Mouse (Mus musculus) CD4-positive, CD25-positive, alpha-beta regulatory T cell, adult 4 months (primary cell): ENCODE measurements around the gene Sigmar1. TPM values are rescaled to one million over a fixed set of nuclear protein-coding genes. Genes with fewer than 3 reads are reported as not detected.
"Not testable (repeated sequence)": the region's sequence is repeated elsewhere in the genome, so short reads cannot be mapped to it uniquely, and the experiment has no call there.

Source experiments
- ATAC-seq: one replicate; pipeline ENCODE4 v1.8.0; 2017
- polyA plus RNA-seq, 2 experiments: library from polyadenylated mRNA; unstranded; fragments of 100-300 nt; shearing (Covaris generic); gene quantifications; one replicate each; pipeline ENCODE4 v1.2.1; 2017

Sigmar1 gene
- 10 to 100 TPM; 42.8 to 48.9 TPM for polyA plus RNA-seq

DNA sequence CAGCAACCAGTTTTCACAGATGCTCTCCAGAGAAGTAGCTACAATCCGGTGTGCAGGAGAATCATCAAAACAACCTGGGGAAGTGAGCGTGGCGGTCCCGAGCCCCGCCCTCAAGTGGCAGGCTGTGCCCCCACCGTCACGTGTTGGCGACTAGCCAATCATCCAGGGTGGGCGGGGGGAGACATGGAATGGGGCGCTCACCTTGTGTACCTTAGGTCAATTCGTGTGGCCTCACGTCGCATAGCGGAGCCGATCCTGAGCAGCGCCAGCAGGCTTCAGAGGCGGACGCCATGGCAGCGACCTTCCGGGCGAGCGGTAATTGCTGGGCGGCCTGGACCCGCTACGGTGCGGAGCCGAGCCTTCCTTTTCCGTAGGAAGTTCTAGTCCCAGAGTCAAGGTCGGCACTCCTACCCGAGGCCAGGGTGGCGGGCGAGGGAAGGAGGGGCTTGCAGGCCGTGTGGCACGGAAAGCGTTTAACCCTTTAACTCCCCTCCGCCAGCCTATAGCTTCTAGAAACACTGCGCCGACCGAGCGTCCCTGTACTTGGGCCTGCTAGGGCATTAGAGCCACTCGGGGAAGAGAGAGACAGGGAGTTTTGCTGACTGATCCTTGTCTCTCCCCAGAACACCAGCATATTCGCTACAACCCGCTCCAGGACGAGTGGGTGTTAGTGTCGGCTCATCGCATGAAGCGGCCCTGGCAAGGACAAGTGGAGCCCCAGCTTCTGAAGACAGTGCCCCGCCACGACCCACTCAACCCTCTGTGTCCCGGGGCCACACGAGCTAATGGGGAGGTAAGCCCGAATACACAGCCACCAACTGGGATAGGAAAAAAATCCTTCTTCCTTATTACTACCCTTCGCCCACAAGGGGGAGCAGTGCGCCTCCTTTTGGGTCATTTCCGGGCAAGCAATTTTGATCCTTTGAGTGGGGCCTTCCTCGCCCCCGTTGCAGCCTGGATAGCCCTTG is at the start of gene Sigmar1:
TSS of gene Sigmar1 (minus strand) at position 820 of the 968 bp plus-strand sequence.
- ATAC-seq = peak; percentile 86

DNA sequence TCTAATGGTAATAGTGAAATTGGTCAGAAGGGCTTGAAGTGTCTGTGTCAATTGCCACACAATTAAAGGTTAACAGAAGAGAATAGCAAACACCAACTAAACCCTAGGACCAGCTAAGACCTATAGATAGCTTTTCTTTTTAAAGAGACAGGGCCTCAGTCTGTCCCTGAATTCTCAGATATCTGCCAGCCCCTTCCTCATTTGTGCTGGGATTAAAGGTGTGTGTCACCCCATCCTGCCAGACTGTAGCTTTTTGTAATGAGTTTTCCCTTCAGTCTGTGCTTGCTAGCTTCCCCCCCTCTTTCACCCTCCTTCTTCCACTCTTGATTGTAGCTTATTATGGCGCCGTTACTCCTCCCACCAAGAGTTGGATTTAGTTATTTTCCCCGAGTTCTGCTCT is 27.2 kb upstream of the Sigmar1 start:
- not testable (repeated sequence) for ATAC-seq

- ATAC-seq = not testable (repeated sequence)
Measured at GRCm38 (mm10) chr4:41782711-41783110, 26.8 kb upstream of the Sigmar1 start.

- not testable (repeated sequence) for ATAC-seq
Measured at GRCm38 (mm10) chr4:41781748-41782485, 26.0 kb upstream of the Sigmar1 start.

- not testable (repeated sequence) for ATAC-seq
Measured at GRCm38 (mm10) chr4:41781271-41781670, 25.3 kb upstream of the Sigmar1 start.

DNA sequence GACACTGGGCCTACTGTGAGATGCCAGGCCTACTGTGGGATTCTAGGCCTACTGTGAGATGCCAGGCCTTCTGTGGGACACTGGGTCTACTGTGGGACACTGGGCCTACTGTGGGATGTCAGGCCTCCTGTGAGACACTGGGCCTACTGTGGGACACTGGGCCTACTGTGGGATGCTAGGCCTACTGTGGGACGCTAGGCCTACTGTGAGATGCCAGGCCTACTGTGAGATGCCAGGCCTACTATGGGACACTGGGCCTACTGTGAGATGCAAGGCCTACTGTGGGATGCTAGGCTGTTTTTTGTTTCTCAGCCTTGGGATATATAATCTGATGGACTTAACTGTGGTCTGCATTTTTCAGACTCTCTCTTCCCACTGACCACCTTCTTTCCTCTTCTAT is 19.9 kb upstream of the Sigmar1 start:
- ATAC-seq = not testable (repeated sequence)

DNA sequence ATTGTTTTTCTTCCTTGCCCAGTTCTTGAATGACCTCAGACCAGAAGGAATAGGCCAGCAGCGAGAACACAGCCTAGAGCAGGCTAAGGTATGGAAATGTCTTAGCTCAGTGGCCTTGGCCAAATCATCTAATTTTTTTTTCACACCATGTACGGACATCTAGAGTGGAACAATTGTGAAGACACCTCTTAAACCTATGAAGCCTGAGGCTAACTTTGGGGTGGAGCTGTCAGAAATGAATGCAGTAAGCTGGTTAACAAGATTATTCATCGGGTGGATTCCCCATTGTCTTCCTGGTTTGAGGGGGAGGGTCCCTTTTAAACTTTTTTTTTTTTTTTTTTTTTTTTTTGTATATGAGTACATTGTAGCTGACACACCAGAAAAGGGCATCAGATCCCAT is 18.5 kb upstream of the Sigmar1 start:
- ATAC-seq = peak; percentile 51

DNA sequence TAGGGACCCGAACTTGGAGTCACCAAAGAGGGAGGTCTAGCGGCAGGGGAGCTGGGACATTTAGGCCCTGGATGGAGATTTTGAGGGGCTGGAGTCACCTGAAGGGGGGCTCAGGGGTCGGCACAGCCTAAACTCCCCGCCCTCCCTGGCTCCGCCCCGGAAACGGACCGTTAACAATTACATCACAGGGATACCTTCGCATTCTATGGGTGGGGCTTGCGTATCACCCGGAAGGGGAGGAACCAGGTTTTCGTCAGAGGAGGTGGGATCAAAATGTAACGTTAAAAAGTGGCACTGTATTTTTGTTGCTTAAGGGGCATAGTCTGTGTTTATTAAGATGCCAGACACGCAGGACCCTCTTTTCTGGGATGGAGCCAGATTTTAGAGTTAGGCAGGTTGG is 18.0 kb upstream of the Sigmar1 start, which contains the start of gene Ccl27a:
TSS of gene Ccl27a (minus strand) at position 246 of the 400 bp plus-strand sequence.
- ATAC-seq = peak; percentile 66

- ATAC-seq = not testable (repeated sequence)
Measured at GRCm38 (mm10) chr4:41773502-41773901, 17.5 kb upstream of the Sigmar1 start.

DNA sequence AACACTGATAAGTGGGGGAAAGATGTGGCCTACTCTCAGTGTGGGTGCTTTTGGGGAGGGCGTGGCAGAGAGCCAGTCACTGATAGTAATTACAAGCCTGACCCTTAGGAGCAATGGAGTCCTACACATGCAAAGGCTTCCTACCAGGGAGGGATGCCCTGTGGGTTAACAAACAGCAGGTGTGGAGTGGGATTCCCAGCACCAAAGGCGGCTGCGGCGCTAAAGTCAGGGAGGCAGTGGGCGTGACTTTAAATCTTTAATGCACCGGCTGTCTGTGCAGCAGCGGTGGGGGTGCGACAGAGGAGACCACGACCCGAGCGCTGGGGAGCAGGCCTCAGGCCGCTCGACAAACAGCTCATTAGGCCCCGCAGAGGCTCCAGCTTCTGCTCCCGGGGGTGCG is 17.0 kb upstream of the Sigmar1 start:
- not testable (repeated sequence) for ATAC-seq

DNA sequence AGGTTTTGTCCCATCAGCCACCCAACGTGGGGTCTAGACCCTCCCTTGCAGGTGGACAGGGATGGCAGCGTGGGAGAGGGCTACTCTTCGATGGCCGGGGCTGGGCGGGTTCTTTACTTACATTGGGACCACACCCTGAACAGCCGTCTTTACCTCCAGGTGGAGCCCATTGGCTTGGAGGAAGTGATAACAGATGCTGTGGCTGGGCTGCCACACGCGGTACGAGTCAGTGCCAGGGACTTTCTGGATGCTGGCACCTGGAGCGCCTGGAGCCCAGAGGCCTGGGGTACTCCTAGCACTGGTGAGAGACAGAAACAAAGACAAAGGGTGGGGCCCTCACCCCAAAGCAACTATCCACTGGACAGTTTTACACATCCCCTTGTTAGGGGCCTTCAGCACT is 11.3 kb upstream of the Sigmar1 start:
- not testable (repeated sequence) for ATAC-seq

GRCm38 (mm10) chr4:41763176-41763575 is 7.2 kb upstream of the Sigmar1 start:
- ATAC-seq = not testable (repeated sequence)

DNA sequence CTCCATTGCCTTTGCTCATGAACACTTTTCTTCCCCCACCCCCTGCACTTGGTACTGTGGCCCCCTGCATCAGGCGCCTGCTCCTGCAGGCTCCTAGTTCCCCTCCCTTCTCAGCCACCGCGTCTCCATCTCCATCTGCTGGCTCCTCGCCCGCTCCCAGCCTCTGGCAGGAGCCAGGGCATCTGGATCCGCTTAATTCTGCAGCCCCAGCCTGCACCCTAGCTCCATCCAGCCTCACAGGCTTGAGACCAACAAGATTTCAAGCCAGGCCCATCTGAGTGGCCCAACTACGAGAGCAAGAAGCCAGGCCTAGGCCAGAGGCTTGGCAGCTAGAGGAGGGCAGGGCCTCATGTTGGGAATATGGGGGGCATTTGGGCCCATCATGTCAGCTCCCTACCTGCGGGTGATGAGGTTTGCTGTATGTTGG is 6.7 kb upstream of the Sigmar1 start:
- ATAC-seq = not testable (repeated sequence)

- no peak for ATAC-seq
Measured at GRCm38 (mm10) chr4:41762099-41762687, 6.2 kb upstream of the Sigmar1 start.

- no peak for ATAC-seq
Measured at GRCm38 (mm10) chr4:41761680-41762079, 5.7 kb upstream of the Sigmar1 start.

- ATAC-seq = no peak
Measured at GRCm38 (mm10) chr4:41760911-41761310, 5.0 kb upstream of the Sigmar1 start.

DNA sequence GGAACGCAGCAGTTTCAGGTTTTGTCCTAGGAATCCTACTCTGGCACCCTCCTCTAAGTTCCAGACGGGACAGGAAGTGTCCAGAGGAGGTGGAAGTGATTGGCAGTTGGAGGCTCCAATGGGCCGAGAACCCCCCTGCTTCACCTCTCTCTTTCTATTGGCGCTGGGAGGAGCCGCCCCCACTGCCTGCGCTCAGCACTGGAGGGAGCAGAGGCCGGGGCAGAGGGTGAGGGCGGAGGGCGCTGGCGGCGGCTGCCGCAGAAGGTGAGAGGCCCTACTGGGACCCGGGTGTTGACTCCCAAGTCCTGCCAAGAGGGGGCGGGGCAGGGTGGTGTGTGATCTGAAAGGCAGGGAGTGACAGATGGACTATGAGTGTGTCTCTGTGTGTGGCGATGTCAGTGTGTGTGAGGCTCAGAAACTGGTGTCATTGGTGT is 4.3 kb upstream of the Sigmar1 start:
- no peak for ATAC-seq

GRCm38 (mm10) chr4:41759656-41760287 is 3.8 kb upstream of the Sigmar1 start:
- ATAC-seq = no peak

GRCm38 (mm10) chr4:41759206-41759605 is 3.2 kb upstream of the Sigmar1 start:
- no peak for ATAC-seq

GRCm38 (mm10) chr4:41758701-41759100 is 2.7 kb upstream of the Sigmar1 start:
- no peak for ATAC-seq

DNA sequence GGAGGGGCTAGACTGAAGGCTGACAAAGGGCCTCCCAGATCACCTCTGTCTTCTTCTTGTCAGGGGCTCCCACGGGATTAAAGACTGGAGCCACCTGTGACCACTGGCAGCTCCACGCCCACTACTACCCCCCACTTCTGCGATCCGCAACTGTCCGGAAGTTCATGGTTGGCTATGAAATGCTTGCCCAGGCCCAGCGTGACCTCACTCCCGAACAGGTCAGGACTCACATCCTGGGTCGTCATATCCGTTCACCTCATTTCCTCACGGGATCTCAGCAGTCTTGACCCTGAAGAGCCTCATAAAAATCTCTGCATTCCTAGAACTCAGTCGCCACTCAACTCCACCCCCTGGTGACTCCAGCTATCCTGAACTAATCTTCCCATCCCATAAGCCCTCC is 2.1 kb upstream of the Sigmar1 start:
- ATAC-seq = no peak

- ATAC-seq = no peak
Measured at GRCm38 (mm10) chr4:41757321-41757720, 1.4 kb upstream of the Sigmar1 start.
